Mouse (Mus musculus): ENCODE results near the gene Gbf1. TPM values are rescaled to one million over a fixed set of nuclear protein-coding genes. Genes with fewer than 3 reads are reported as not detected.
"Not testable (repeated sequence)": the region's sequence is repeated elsewhere in the genome, so short reads cannot be mapped to it uniquely, and the experiment has no call there.

Gene Gbf1
- total RNA-seq, 1 experiment from 2014 or later = 84.7 TPM

DNA sequence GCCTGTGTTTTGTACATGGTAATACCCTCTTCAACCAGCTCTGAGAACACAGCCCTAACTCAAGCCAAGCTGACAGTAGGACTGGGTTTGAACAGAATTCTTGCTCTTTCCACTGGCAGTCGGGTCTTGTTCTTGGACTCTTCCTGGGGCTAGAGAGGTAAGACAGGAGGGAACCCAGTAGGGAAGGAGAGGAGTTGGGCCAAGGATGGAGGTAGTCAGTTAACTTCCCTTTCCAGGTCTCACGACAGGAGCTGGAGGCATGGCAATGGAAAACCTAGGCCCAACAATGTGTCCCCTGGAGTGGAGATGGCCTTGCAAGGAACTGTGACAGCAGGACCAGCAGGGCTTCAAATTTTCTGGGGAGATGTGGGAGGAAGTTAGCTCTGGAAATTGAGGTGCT, 12.0 kb upstream of the Gbf1 start:
- no peak for ATAC-seq (ENCODE audit: extremely low read depth, insufficient number of reproducible peaks, low FRiP score, poor library complexity, severe bottlenecking)

DNA sequence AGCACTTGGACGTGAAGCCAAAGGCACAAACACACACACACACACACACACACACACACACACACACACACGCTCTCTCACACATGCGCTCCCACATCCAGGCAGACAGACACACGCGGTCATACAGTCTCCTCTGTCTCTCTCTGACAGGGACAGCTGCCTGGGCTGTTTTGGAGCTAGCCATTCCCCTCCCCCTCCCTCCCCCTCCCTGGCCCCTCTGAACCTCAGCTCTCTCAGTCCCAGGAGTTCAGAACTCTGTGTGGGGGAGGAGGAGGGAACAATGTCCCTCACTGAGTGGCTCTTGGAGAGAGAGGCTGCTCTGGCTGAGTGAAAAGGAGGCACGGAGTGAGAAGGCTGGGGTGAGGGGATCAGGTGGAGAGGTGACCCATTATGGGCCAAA, 11.2 kb upstream of the Gbf1 start:
- ATAC-seq (ENCODE audit: extremely low read depth, insufficient number of reproducible peaks, low FRiP score, poor library complexity, severe bottlenecking) = no peak

- no peak for ATAC-seq (ENCODE audit: extremely low read depth, insufficient number of reproducible peaks, low FRiP score, poor library complexity, severe bottlenecking)
Observed at GRCm38 (mm10) chr19:46147511-46148371, 4.6 kb upstream of the Gbf1 start, which contains the start of gene Pitx3. Pitx3 (minus strand) TSS chr19:46148326.

- ATAC-seq (ENCODE audit: extremely low read depth, insufficient number of reproducible peaks, low FRiP score, poor library complexity, severe bottlenecking) = no peak
Observed at GRCm38 (mm10) chr19:46148372-46148760, 3.9 kb upstream of the Gbf1 start.

DNA sequence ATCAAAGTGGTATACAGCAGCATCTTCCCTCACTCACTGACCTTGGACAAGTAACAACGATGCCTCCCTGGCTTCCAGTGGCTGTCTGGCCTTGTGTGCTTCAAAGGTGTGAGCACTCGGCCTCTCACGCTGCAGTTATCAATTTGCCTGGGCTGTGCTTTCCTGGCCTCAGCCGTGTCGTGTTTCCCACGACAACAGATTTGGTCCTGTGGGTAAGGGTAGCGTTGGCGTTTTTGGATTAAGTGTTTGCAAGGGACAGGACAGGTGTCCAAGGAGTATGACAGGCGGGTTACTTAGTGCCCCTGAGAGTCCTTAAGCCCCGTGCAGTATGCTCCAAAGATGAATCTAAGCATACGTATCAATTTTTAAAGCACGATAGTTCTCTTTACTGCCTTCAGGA, 3.2 kb upstream of the Gbf1 start:
- ATAC-seq (ENCODE audit: extremely low read depth, insufficient number of reproducible peaks, low FRiP score, poor library complexity, severe bottlenecking) = no peak

DNA sequence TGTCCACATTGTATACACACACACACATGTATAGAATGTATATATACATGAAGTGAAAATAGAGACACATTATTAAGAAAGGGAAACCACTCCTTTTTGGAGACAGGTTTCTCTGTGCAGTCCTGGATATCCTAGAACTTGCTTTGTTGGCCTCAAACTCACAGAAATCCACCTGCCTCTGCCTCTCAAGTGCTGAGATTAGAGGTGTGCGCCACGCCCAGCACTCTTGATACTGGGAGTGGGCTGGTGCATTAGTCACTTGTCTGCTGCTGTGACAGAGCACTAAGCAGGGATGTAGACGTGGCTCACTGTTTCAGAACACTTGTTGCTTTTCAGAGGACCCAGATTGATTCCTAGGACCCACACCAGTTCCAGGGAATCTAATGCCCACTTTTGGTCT, 13.6 kb downstream of the Gbf1 start:
- no peak for ATAC-seq (ENCODE audit: extremely low read depth, insufficient number of reproducible peaks, low FRiP score, poor library complexity, severe bottlenecking)

GRCm38 (mm10) chr19:46167169-46167568, 14.9 kb downstream of the Gbf1 start:
- ATAC-seq (ENCODE audit: extremely low read depth, insufficient number of reproducible peaks, low FRiP score, poor library complexity, severe bottlenecking) = not testable (repeated sequence)

GRCm38 (mm10) chr19:46169396-46169795, 17.1 kb downstream of the Gbf1 start:
- ATAC-seq (ENCODE audit: extremely low read depth, insufficient number of reproducible peaks, low FRiP score, poor library complexity, severe bottlenecking) = no peak

DNA sequence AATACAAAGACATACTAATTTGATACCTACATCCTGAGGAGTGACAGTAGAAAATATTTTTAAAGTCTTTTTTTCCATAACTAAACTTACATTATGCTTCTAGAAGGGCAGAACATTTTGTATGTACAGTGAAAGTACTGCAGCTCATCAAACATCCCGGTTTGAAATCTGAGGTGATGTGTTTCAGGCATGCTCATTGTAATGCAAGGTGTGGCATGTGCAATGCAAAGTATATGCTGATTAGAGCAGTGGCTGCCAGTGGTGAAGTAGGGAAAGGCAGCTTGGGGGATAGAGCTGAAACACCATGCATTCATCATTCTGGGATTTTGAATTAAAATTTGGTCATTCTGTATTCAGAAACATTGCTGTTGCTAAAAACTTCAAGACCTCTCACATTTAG, 17.6 kb downstream of the Gbf1 start:
- ATAC-seq (ENCODE audit: extremely low read depth, insufficient number of reproducible peaks, low FRiP score, poor library complexity, severe bottlenecking) = no peak

DNA sequence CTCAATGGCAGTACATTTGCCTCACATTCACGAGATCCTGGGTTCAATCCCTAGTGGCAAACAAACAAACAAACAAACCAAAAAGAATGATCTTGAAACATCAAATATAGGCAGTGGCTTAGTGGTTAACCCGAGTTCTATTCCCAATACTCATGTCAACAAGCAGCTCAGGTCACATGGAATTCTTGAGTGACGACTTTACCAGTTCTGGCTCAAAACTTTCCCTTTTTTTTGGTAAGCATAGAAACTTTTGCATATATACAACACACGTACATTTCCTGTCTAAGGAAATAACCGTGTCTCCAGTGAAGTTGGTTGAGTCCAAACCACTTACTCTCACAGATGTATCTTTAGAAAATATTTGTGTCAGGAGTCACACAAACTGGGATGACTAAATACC, 20.2 kb downstream of the Gbf1 start:
- ATAC-seq (ENCODE audit: extremely low read depth, insufficient number of reproducible peaks, low FRiP score, poor library complexity, severe bottlenecking) = no peak

- ATAC-seq (ENCODE audit: extremely low read depth, insufficient number of reproducible peaks, low FRiP score, poor library complexity, severe bottlenecking) = no peak
Observed at GRCm38 (mm10) chr19:46175173-46175572, 22.9 kb downstream of the Gbf1 start.

DNA sequence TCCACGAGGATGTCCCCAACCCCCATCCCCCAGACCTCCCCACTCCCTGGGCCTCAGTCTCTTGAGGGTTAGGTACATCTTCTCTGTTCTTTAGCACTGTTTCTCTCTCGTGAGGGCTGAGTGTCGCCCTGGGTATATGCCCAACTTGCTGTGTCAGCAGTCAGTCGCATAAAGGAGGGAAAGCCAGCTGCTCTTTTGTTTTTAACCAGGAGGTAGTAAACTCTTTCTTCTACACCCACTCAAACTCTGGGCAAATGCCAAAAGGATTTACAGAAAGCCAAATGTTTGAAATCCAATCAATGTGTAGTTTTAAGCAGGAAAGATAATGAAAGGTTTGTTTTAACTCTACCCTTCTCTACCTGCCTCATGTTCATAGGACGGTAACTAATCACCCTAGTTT, 24.7 kb downstream of the Gbf1 start:
- ATAC-seq (ENCODE audit: extremely low read depth, insufficient number of reproducible peaks, low FRiP score, poor library complexity, severe bottlenecking) = no peak

GRCm38 (mm10) chr19:46180274-46180673, 28.0 kb downstream of the Gbf1 start:
- ATAC-seq (ENCODE audit: extremely low read depth, insufficient number of reproducible peaks, low FRiP score, poor library complexity, severe bottlenecking) = no peak

DNA sequence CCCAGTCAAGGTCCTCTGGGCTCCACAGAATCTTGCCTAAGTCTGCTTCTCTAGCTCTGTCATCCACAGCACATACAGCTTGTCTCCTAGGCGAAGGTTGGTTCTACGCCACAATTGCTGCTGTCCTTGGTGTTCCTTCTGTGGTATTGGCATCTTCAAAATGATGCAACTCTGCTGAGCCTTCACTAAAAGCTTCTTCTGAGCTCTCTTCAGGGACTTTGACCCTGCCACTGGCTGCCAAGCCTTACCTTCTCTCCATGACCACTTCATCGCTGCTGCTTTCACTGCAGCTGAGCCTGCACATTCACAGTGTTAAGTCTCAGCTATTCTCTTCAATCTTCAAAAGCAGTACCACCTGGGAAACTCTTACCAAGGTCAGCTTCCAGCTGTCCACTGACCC, 29.9 kb downstream of the Gbf1 start:
- no peak for ATAC-seq (ENCODE audit: extremely low read depth, insufficient number of reproducible peaks, low FRiP score, poor library complexity, severe bottlenecking)

GRCm38 (mm10) chr19:46186611-46187010, 34.3 kb downstream of the Gbf1 start:
- no peak for ATAC-seq (ENCODE audit: extremely low read depth, insufficient number of reproducible peaks, low FRiP score, poor library complexity, severe bottlenecking)

DNA sequence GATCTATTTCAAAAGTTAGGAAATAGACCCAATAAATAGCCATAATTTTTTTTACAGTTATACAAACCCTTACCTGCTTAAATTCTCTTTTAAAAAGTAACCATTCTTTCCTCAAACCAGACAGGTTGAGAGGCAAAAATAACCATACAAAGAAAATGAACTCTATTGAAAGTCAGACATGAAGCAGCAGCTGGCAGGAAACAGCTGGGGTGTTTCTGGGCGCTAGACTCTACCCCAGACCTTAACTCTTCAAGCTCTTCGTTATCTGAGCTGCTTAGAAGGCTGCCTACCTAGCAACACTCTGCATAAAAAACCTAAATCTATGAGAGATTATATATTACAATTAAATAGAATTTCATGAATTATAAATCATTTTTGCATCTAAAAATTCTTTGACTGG, 34.9 kb downstream of the Gbf1 start:
- ATAC-seq (ENCODE audit: extremely low read depth, insufficient number of reproducible peaks, low FRiP score, poor library complexity, severe bottlenecking) = no peak

DNA sequence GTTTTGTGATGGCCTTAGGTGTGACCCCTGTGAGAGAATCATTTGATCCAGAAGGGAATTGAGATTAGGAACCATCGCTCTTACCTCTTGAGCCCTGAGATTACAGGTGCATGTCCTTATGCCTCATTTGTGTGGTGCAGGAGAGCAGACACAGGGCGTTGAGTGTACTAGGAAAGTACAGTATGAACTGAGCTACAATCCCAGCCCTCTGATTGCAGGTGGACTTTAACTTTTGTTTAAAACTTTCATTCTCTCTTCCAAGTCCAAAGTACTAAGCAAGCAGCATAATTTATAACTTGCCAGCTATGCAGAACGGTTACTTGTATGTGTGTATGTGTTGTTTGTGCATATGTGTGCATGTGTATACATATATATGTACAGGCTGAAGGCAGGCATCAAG, 46.0 kb downstream of the Gbf1 start:
- ATAC-seq (ENCODE audit: extremely low read depth, insufficient number of reproducible peaks, low FRiP score, poor library complexity, severe bottlenecking) = no peak

GRCm38 (mm10) chr19:46198891-46199290, 46.6 kb downstream of the Gbf1 start:
- ATAC-seq (ENCODE audit: extremely low read depth, insufficient number of reproducible peaks, low FRiP score, poor library complexity, severe bottlenecking) = no peak

- ATAC-seq (ENCODE audit: extremely low read depth, insufficient number of reproducible peaks, low FRiP score, poor library complexity, severe bottlenecking) = no peak
Observed at GRCm38 (mm10) chr19:46204166-46204565, 51.9 kb downstream of the Gbf1 start.

DNA sequence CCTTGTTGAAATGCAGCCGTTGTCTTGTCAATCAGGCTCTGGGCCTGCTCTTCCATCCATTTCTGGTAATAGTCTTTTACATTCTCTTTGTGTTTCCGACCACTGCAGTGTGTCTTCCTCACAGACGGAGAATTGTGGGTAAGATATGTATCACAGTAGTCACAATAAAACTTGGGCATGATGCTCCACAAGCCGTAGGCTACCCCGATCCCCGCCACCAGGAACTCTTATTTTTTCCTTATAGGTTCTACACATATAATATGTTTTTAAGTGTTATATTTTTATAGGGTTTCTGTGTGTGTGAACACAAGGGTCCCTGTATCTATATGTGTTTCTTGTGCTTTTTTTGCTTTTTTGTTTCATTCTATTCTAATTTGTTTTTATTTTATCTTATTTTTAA, 53.4 kb downstream of the Gbf1 start:
- ATAC-seq (ENCODE audit: extremely low read depth, insufficient number of reproducible peaks, low FRiP score, poor library complexity, severe bottlenecking) = no peak

DNA sequence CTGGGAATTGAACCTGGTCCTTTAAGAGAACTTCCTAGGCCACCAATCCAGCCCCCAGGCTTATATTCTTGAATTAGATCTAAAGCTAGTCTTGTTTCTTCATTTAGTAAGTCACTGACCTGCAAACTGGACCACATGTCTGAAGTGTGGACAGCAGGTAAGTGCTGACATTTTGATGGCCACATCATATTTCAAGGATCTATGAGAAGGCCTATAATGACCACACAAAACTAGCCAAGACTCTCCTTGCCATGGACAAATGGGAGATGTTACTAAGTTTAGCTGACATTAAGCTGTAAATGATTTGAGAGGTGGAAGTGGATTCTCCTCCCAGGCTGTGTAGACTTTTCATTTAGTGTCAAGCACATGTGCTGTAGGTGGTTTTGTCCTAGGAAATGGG, 58.6 kb downstream of the Gbf1 start:
- no peak for ATAC-seq (ENCODE audit: extremely low read depth, insufficient number of reproducible peaks, low FRiP score, poor library complexity, severe bottlenecking)

All from neutrophil, adult 5-6 weeks (primary cell).